Mouse (Mus musculus) liver, adult (tissue): ENCODE results near the gene Clk3.

Source experiments
- GATA4 ChIP-seq: IDR thresholded peaks from 2 replicates; pipeline ENCODE4 v1.6.1; 2014; ENCODE audit warnings: mild to moderate bottlenecking, low read length; ENCODE audit not compliant: insufficient replicate concordance

Gene Clk3

GRCm38 (mm10) chr9:57718408-57718807, 47.3 kb downstream of the Clk3 start:
- no peak for TF ChIP-seq GATA4

GRCm38 (mm10) chr9:57712194-57712593, 53.5 kb downstream of the Clk3 start:
- no peak for TF ChIP-seq GATA4

GRCm38 (mm10) chr9:57708720-57709274, 56.9 kb downstream of the Clk3 start:
- no peak for TF ChIP-seq GATA4

GRCm38 (mm10) chr9:57708068-57708719, 57.5 kb downstream of the Clk3 start, which contains the start of gene Edc3:
Gene Edc3 (plus strand): TSS chr9:57708540.
- TF ChIP-seq GATA4, result no peak

GRCm38 (mm10) chr9:57706496-57706895, 59.2 kb downstream of the Clk3 start:
- TF ChIP-seq GATA4, result no peak
